Mouse (Mus musculus): Measurements from ENCODE around the gene Eya4. TPM values are rescaled to one million over a fixed set of nuclear protein-coding genes. Genes with fewer than 3 reads are reported as not detected.

Gene Eya4
- total and polyA plus RNA-seq, 3 experiments: 0.24 to 0.46 TPM; not detected in 1

DNA sequence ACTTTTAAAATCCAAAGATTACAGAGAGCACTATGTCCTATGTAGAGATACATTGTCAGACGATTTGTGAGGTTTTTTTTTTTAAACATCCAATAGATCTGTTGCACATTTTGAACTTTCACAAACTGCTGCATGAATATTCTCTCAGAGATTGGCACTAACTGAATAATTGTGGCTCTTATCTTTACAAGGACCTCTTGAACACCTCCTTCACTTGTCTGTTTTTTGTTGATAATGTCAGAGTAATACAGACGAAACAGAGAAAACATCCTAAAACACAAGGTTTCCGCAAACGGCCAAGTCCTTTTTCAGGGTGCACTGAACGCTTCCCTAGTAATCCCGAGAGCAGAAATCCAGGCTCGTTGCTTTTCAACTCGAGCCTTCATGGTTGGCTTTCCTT is 234.5 kb downstream of the Eya4 start:
- peak; percentile 75 for DNase-seq (ENCODE audit: low read depth, low spot score)
- no peaks in the 10 kb centered on the region for H3K79me2 ChIP-seq (ENCODE audit: control insufficient read depth, insufficient read depth, low read length, poor library complexity)
- TF ChIP-seq USF1 (IDR thresholded peaks at IDR 0.05; ENCODE audit: low read depth, low read length) (no peak), ZMIZ1 (IDR thresholded peaks at IDR 0.05; ENCODE audit: low read depth, low read length) (no peak), SIN3A (IDR thresholded peaks at IDR 0.05; ENCODE audit: low read length) (peak; percentile 86), NRF1 (IDR thresholded peaks at IDR 0.05; ENCODE audit: insufficient read depth, low read depth, low read length, poor library complexity, severe bottlenecking) (no peak), TCF12 (IDR thresholded peaks at IDR 0.05; ENCODE audit: low read depth, low read length) (peak; percentile 92), GATA1 (IDR thresholded peaks at IDR 0.05; ENCODE audit: low read depth, low read length) (peak; percentile 92), MAX (IDR thresholded peaks at IDR 0.05; ENCODE audit: low read length) (0 out of 2 replicates have a peak, but pooled peaks have one; percentile 31), TAL1 (IDR thresholded peaks at IDR 0.05; ENCODE audit: low read length) (peak; percentile 56), UBTF (IDR thresholded peaks at IDR 0.05; ENCODE audit: borderline replicate concordance, insufficient read depth, low read depth, low read length) (no peak), ZC3H11A (IDR thresholded peaks at IDR 0.05; ENCODE audit: low read depth, low read length) (no peak), ELF1 (IDR thresholded peaks at IDR 0.05; ENCODE audit: low read depth, low read length) (no peak), TBP (IDR thresholded peaks at IDR 0.05; ENCODE audit: low read depth, low read length) (0 out of 2 replicates have a peak, but pooled peaks have one; percentile 40), MAFK (IDR thresholded peaks at IDR 0.05; ENCODE audit: borderline replicate concordance, low read depth, low read length) (no peak), SMC3 (IDR thresholded peaks at IDR 0.05; ENCODE audit: low read depth, low read length) (0 out of 2 replicates have a peak, but pooled peaks have one; percentile 8), JUND (IDR thresholded peaks at IDR 0.05; ENCODE audit: low read depth, low read length) (no peak), MXI1 (IDR thresholded peaks at IDR 0.05; ENCODE audit: low read depth, low read length) (0 out of 2 replicates have a peak, but pooled peaks have one; percentile 25), ETS1 (IDR thresholded peaks at IDR 0.05; ENCODE audit: low read depth, low read length) (peak; percentile 82), MYC (IDR thresholded peaks at IDR 0.05; ENCODE audit: low read depth, low read length) (peak; percentile 64; the same call in 1 of the 2 replicates), CTCF (IDR thresholded peaks at IDR 0.05 in 2 of 3, conservative IDR thresholded peaks at IDR 0.05 in 1 of 3; ENCODE audit: control insufficient read depth in 1 of 3, insufficient read depth in 1 of 3, low read depth in 2 of 3, low read length in 3 of 3, poor library complexity in 1 of 3, severe bottlenecking in 1 of 3) (no peak), BHLHE40 (IDR thresholded peaks at IDR 0.05; ENCODE audit: borderline replicate concordance, low read depth, low read length) (no peak), CHD1 (IDR thresholded peaks at IDR 0.05; ENCODE audit: low read depth, low read length) (no peak), ZNF384 (IDR thresholded peaks at IDR 0.05; ENCODE audit: low read depth, low read length) (peak; percentile 87), GABPA (IDR thresholded peaks at IDR 0.05; ENCODE audit: low read depth, low read length) (no peak), RAD21 (IDR thresholded peaks at IDR 0.05; ENCODE audit: low read depth, low read length) (no peak), NELFE (IDR thresholded peaks at IDR 0.05; ENCODE audit: low read depth, low read length) (0 out of 2 replicates have a peak, but pooled peaks have one; percentile 41), MYB (IDR thresholded peaks at IDR 0.05; ENCODE audit: low read depth, low read length) (peak; percentile 91), RCOR1 (IDR thresholded peaks at IDR 0.05; ENCODE audit: low read depth, low read length) (peak; percentile 82), EP300 (IDR thresholded peaks at IDR 0.05; ENCODE audit: low read depth in 1 of 2, low read length in 2 of 2) (peak; percentile 94 to 97), E2F4 (IDR thresholded peaks at IDR 0.05; ENCODE audit: borderline replicate concordance, low read depth, low read length) (no peak), ZKSCAN1 (IDR thresholded peaks at IDR 0.05; ENCODE audit: low read depth, low read length) (peak; percentile 9; the same call in 1 of the 2 replicates)
- no peaks in the 10 kb centered on the region for H3K36me3 ChIP-seq (ENCODE audit: control insufficient read depth in 1 of 2, insufficient read depth in 2 of 2, low read length in 2 of 2)
- H3K9me3 ChIP-seq (replicated peaks; ENCODE audit: insufficient read depth, low read length): no peaks in the 10 kb centered on the region
- H3K27ac ChIP-seq (ENCODE audit: control insufficient read depth, low read depth, low read length): peak overlapping the region; percentile 70
- peaks cover 0 to 2% of the 10 kb centered on the region in 2 experiments; a peak in 3 of 4 replicates for H3K4me1 ChIP-seq (ENCODE audit: control insufficient read depth in 1 of 2, insufficient read depth in 2 of 2, low read length in 2 of 2)
- H3K27me3 ChIP-seq (ENCODE audit: control insufficient read depth in 1 of 2, insufficient read depth in 2 of 2, low read length in 2 of 2): no peaks in the 10 kb centered on the region; a peak in 2 of 4 replicates
- H3K4me3 ChIP-seq (ENCODE audit: control insufficient read depth in 1 of 2, insufficient read depth in 1 of 2, low read depth in 2 of 2, low read length in 2 of 2): peak overlapping the region; percentile 47 to 52
- H3K9ac ChIP-seq (ENCODE audit: control insufficient read depth, low read depth, low read length, poor library complexity, severe bottlenecking): peak overlapping the region; percentile 45
